Mouse (Mus musculus) hindbrain, embryonic 15.5 days (tissue): ENCODE measurements around the gene Rassf2. TPM values are rescaled to one million over a fixed set of nuclear protein-coding genes. Genes with fewer than 3 reads are reported as not detected.

Source experiments
- ATAC-seq: fragments of 200-750 bp; cut with Nextera tagmentation; 2 replicates; pipeline ENCODE4 v1.8.0; 2017; ENCODE audit warnings: low read depth, moderate number of reproducible peaks, moderate TSS enrichment; ENCODE audit not compliant: low FRiP score
- H3K27ac ChIP-seq: fragments of 300-500 bp; sonication (generic); replicated peaks from 2 replicates; pipeline ENCODE4 v1.5.1; 2015; ENCODE audit warnings: mild to moderate bottlenecking, inconsistent platforms
- H3K27me3 ChIP-seq: fragments of 300-500 bp; sonication (generic); 2 replicates; pipeline ENCODE4 v1.6.1; 2015; ENCODE audit warnings: control low read depth, inconsistent platforms
- H3K36me3 ChIP-seq: fragments of 300-500 bp; sonication (generic); 2 replicates; pipeline ENCODE4 v1.6.1; 2015; ENCODE audit warnings: control low read depth, inconsistent platforms
- H3K4me1 ChIP-seq: fragments of 300-500 bp; sonication (generic); replicated peaks from 2 replicates; pipeline ENCODE4 v1.6.1; 2015; ENCODE audit warnings: control low read depth, inconsistent platforms
- H3K4me2 ChIP-seq: fragments of 300-500 bp; sonication (generic); 2 replicates; pipeline ENCODE4 v1.6.1; 2015; ENCODE audit warnings: moderate library complexity, mild to moderate bottlenecking, inconsistent platforms
- H3K4me3 ChIP-seq: fragments of 300-500 bp; sonication (generic); 2 replicates; pipeline ENCODE4 v1.5.1; 2015; ENCODE audit warnings: mild to moderate bottlenecking, inconsistent platforms
- H3K9ac ChIP-seq: fragments of 300-500 bp; sonication (generic); 2 replicates; pipeline ENCODE4 v1.6.1; 2015; ENCODE audit warnings: inconsistent platforms
- H3K9me3 ChIP-seq: fragments of 300-500 bp; sonication (generic); 2 replicates; pipeline ENCODE4 v1.6.1; 2016; ENCODE audit warnings: control low read depth, inconsistent platforms
- WGBS: fragments of 180-500 bp; shearing (Covaris S2); methylation state at CpG from one replicate; pipeline ENCODE4 v1.1.7; 2015; 5-methylcytosine and 5-hydroxymethylcytosine counted together
- polyA plus RNA-seq: library from polyadenylated mRNA; unstranded; fragments of >200 nt; fragmentation: Nextera tagmentation; extraction: Ambion mirVana; gene quantifications from 2 replicates; pipeline ENCODE4 v1.2.1, GENCODE M21; 2015

The Rassf2 gene
- polyA plus RNA-seq, 1 experiment from 2014 or later = 32.7 TPM

- no peak overlapping the region for H3K4me2 ChIP-seq
- no peak for ATAC-seq
- H3K27me3 ChIP-seq = peaks cover 24% of the 10 kb centered on the region
- no peaks in the 10 kb centered on the region for H3K9me3 ChIP-seq
- H3K27ac ChIP-seq = no peak overlapping the region
- no peak overlapping the region for H3K4me3 ChIP-seq
- H3K36me3 ChIP-seq = no peaks in the 10 kb centered on the region
- peaks cover 14% of the 10 kb centered on the region for H3K4me1 ChIP-seq
- no peak overlapping the region for H3K9ac ChIP-seq
- 83% methylated on average over 11 of the region's 11 CpGs for WGBS
Measured at GRCm38 (mm10) chr2:131948916-131949639, 81.0 kb downstream of the Rassf2 start.

GRCm38 (mm10) chr2:131948156-131948555 lies 81.9 kb downstream of the Rassf2 start:
- peaks cover 11% of the 10 kb centered on the region for H3K4me1 ChIP-seq
- H3K9ac ChIP-seq = no peak overlapping the region
- H3K4me3 ChIP-seq = no peak overlapping the region
- no peak for ATAC-seq
- peaks cover 18% of the 10 kb centered on the region; the same call in 1 of the 2 replicates for H3K27me3 ChIP-seq
- H3K9me3 ChIP-seq = no peaks in the 10 kb centered on the region
- no peaks in the 10 kb centered on the region for H3K36me3 ChIP-seq
- no peak overlapping the region for H3K27ac ChIP-seq
- 78% methylated on average over 3 of the region's 3 CpGs for WGBS
- no peak overlapping the region for H3K4me2 ChIP-seq

- Histone ChIP-seq H3K9ac (no peak overlapping the region), H3K36me3 (no peaks in the 10 kb centered on the region), H3K4me1 (peaks cover 2% of the 10 kb centered on the region; the same call in 1 of the 2 replicates), H3K9me3 (no peaks in the 10 kb centered on the region), H3K4me2 (no peak overlapping the region), H3K27me3 (0 out of 2 replicates have a peak, but pooled peaks cover 4% of the 10 kb centered on the region), H3K4me3 (no peak overlapping the region), H3K27ac (no peak overlapping the region)
- 96% methylated on average over 16 of the region's 16 CpGs for WGBS
- no peak for ATAC-seq
Measured at GRCm38 (mm10) chr2:131946351-131946750, 83.7 kb downstream of the Rassf2 start.

GRCm38 (mm10) chr2:131945765-131946164 lies 84.3 kb downstream of the Rassf2 start:
- 83% methylated on average over 6 of the region's 6 CpGs for WGBS
- Histone ChIP-seq H3K4me1 (peaks cover 2% of the 10 kb centered on the region; the same call in 1 of the 2 replicates), H3K9ac (no peak overlapping the region), H3K36me3 (no peaks in the 10 kb centered on the region), H3K4me2 (no peak overlapping the region), H3K4me3 (no peak overlapping the region), H3K9me3 (no peaks in the 10 kb centered on the region), H3K27ac (no peak overlapping the region), H3K27me3 (0 out of 2 replicates have a peak, but pooled peaks cover 4% of the 10 kb centered on the region)
- no peak for ATAC-seq

GRCm38 (mm10) chr2:131945225-131945624 lies 84.8 kb downstream of the Rassf2 start:
- peaks cover 2% of the 10 kb centered on the region; the same call in 1 of the 2 replicates for H3K4me1 ChIP-seq
- H3K9ac ChIP-seq = no peak overlapping the region
- H3K9me3 ChIP-seq = no peaks in the 10 kb centered on the region
- no peaks in the 10 kb centered on the region for H3K36me3 ChIP-seq
- no peak overlapping the region for H3K4me3 ChIP-seq
- H3K27me3 ChIP-seq = 0 out of 2 replicates have a peak, but pooled peaks cover 2% of the 10 kb centered on the region
- no peak for ATAC-seq
- 87% methylated on average over 8 of the region's 8 CpGs for WGBS
- no peak overlapping the region for H3K4me2 ChIP-seq
- no peak overlapping the region for H3K27ac ChIP-seq

- H3K27me3 ChIP-seq = no peaks in the 10 kb centered on the region
- no peak overlapping the region for H3K4me2 ChIP-seq
- no peak for ATAC-seq
- no peaks in the 10 kb centered on the region for H3K36me3 ChIP-seq
- H3K9ac ChIP-seq = no peak overlapping the region
- 9% methylated on average over 1 of the region's 1 CpGs for WGBS
- no peaks in the 10 kb centered on the region for H3K4me1 ChIP-seq
- H3K4me3 ChIP-seq = no peak overlapping the region
- no peaks in the 10 kb centered on the region for H3K9me3 ChIP-seq
- no peak overlapping the region for H3K27ac ChIP-seq
Measured at GRCm38 (mm10) chr2:131944370-131944769, 85.7 kb downstream of the Rassf2 start.

- Histone ChIP-seq H3K4me3 (no peak overlapping the region), H3K9ac (no peak overlapping the region), H3K27me3 (no peaks in the 10 kb centered on the region), H3K4me2 (no peak overlapping the region), H3K4me1 (no peaks in the 10 kb centered on the region), H3K9me3 (no peaks in the 10 kb centered on the region), H3K36me3 (peaks cover 13% of the 10 kb centered on the region), H3K27ac (no peak overlapping the region)
- no peak for ATAC-seq
- 85% methylated on average over 6 of the region's 6 CpGs for WGBS
Measured at GRCm38 (mm10) chr2:131941501-131941900, 88.6 kb downstream of the Rassf2 start.

GRCm38 (mm10) chr2:131940506-131940905 lies 89.6 kb downstream of the Rassf2 start:
- H3K4me3 ChIP-seq = no peak overlapping the region
- H3K9me3 ChIP-seq = no peaks in the 10 kb centered on the region
- WGBS = 79% methylated on average over 3 of the region's 3 CpGs
- no peaks in the 10 kb centered on the region for H3K27me3 ChIP-seq
- no peak for ATAC-seq
- no peak overlapping the region for H3K9ac ChIP-seq
- peaks cover 16% of the 10 kb centered on the region for H3K36me3 ChIP-seq
- no peak overlapping the region for H3K4me2 ChIP-seq
- H3K27ac ChIP-seq = no peak overlapping the region
- H3K4me1 ChIP-seq = no peaks in the 10 kb centered on the region

Other genes starting within 250 kb of the Rassf2 start
- gene Erv3, start 170.5 kb downstream of the Rassf2 start, polyA plus RNA-seq = not detected in 2 replicates
- gene Prnp, start 120.3 kb downstream of the Rassf2 start, polyA plus RNA-seq = 133 and 138 TPM in 2 replicates
- not detected in 2 replicates for gene Prn, start 120.3 kb downstream of the Rassf2 start, polyA plus RNA-seq
- 10.4 and 11.3 TPM in 2 replicates for gene Prnd, start 79.4 kb downstream of the Rassf2 start, polyA plus RNA-seq
- 33.8 and 36.3 TPM in 2 replicates for gene Slc23a2, start 114.8 kb upstream of the Rassf2 start, polyA plus RNA-seq
- gene Tmem230, start 217.5 kb upstream of the Rassf2 start, polyA plus RNA-seq = 43.7 and 51.1 TPM in 2 replicates
- gene Pcna, start 223.1 kb upstream of the Rassf2 start, polyA plus RNA-seq = 113 and 122 TPM in 2 replicates
- gene Cds2, start 232.9 kb upstream of the Rassf2 start, polyA plus RNA-seq = 44.1 and 44.7 TPM in 2 replicates